Mouse (Mus musculus): ENCODE measurements at regions not wholly inside any gene's neighbourhood (a gene's known extent, or its start where the extent isn't known, plus 50 kb on each side); places are given as distances from the start of the nearest gene placed in this dataset.
"Not testable (repeated sequence)": the region's sequence is repeated elsewhere in the genome, so short reads cannot be mapped to it uniquely, and the experiment has no call there.

- no peak for ATAC-seq (replicated peaks in 1 of 2; ENCODE audit: insufficient read depth in 1 of 2, low FRiP score in 2 of 2, low TSS enrichment in 1 of 2, low read depth in 1 of 2, poor library complexity in 2 of 2, severe bottlenecking in 2 of 2)
Observed at GRCm38 (mm10) chr17:82408296-82408695, 670.1 kb upstream of the Slc8a1 start.

- ATAC-seq (replicated peaks in 1 of 2; ENCODE audit: insufficient read depth in 1 of 2, low FRiP score in 2 of 2, low TSS enrichment in 1 of 2, low read depth in 1 of 2, poor library complexity in 2 of 2, severe bottlenecking in 2 of 2): no peak
Observed at GRCm38 (mm10) chr17:82399328-82399727, 661.2 kb upstream of the Slc8a1 start.

- ATAC-seq (replicated peaks in 1 of 2; ENCODE audit: insufficient read depth in 1 of 2, low FRiP score in 2 of 2, low TSS enrichment in 1 of 2, low read depth in 1 of 2, poor library complexity in 2 of 2, severe bottlenecking in 2 of 2): not testable (repeated sequence)
Observed at GRCm38 (mm10) chr17:82379371-82379770, 641.2 kb upstream of the Slc8a1 start.

GRCm38 (mm10) chr17:82378248-82378820, 640.2 kb upstream of the Slc8a1 start:
- no peak for ATAC-seq (replicated peaks in 1 of 2; ENCODE audit: insufficient read depth in 1 of 2, low FRiP score in 2 of 2, low TSS enrichment in 1 of 2, low read depth in 1 of 2, poor library complexity in 2 of 2, severe bottlenecking in 2 of 2)

GRCm38 (mm10) chr17:82377176-82377592, 639.0 kb upstream of the Slc8a1 start:
- ATAC-seq (replicated peaks in 1 of 2; ENCODE audit: insufficient read depth in 1 of 2, low FRiP score in 2 of 2, low TSS enrichment in 1 of 2, low read depth in 1 of 2, poor library complexity in 2 of 2, severe bottlenecking in 2 of 2): no peak

GRCm38 (mm10) chr17:82367876-82368275, 629.7 kb upstream of the Slc8a1 start:
- no peak for ATAC-seq (replicated peaks in 1 of 2; ENCODE audit: insufficient read depth in 1 of 2, low FRiP score in 2 of 2, low TSS enrichment in 1 of 2, low read depth in 1 of 2, poor library complexity in 2 of 2, severe bottlenecking in 2 of 2)

- no peak for ATAC-seq (replicated peaks in 1 of 2; ENCODE audit: insufficient read depth in 1 of 2, low FRiP score in 2 of 2, low TSS enrichment in 1 of 2, low read depth in 1 of 2, poor library complexity in 2 of 2, severe bottlenecking in 2 of 2)
Observed at GRCm38 (mm10) chr17:82366001-82366400, 627.8 kb upstream of the Slc8a1 start.

- ATAC-seq (replicated peaks in 1 of 2; ENCODE audit: insufficient read depth in 1 of 2, low FRiP score in 2 of 2, low TSS enrichment in 1 of 2, low read depth in 1 of 2, poor library complexity in 2 of 2, severe bottlenecking in 2 of 2): no peak
Observed at GRCm38 (mm10) chr17:82348636-82349035, 610.5 kb upstream of the Slc8a1 start.

GRCm38 (mm10) chr17:82331429-82331828, 593.3 kb upstream of the Slc8a1 start:
- no peak for ATAC-seq (replicated peaks in 1 of 2; ENCODE audit: insufficient read depth in 1 of 2, low FRiP score in 2 of 2, low TSS enrichment in 1 of 2, low read depth in 1 of 2, poor library complexity in 2 of 2, severe bottlenecking in 2 of 2)

- no peak for ATAC-seq (replicated peaks in 1 of 2; ENCODE audit: insufficient read depth in 1 of 2, low FRiP score in 2 of 2, low TSS enrichment in 1 of 2, low read depth in 1 of 2, poor library complexity in 2 of 2, severe bottlenecking in 2 of 2)
Observed at GRCm38 (mm10) chr17:82312191-82312590, 574.0 kb upstream of the Slc8a1 start.

- ATAC-seq (replicated peaks in 1 of 2; ENCODE audit: insufficient read depth in 1 of 2, low FRiP score in 2 of 2, low TSS enrichment in 1 of 2, low read depth in 1 of 2, poor library complexity in 2 of 2, severe bottlenecking in 2 of 2): no peak
Observed at GRCm38 (mm10) chr17:82306347-82306746, 568.2 kb upstream of the Slc8a1 start.

GRCm38 (mm10) chr17:82277728-82278127, 539.6 kb upstream of the Slc8a1 start:
- no peak for ATAC-seq (replicated peaks in 1 of 2; ENCODE audit: insufficient read depth in 1 of 2, low FRiP score in 2 of 2, low TSS enrichment in 1 of 2, low read depth in 1 of 2, poor library complexity in 2 of 2, severe bottlenecking in 2 of 2)

- no peak for ATAC-seq (replicated peaks in 1 of 2; ENCODE audit: insufficient read depth in 1 of 2, low FRiP score in 2 of 2, low TSS enrichment in 1 of 2, low read depth in 1 of 2, poor library complexity in 2 of 2, severe bottlenecking in 2 of 2)
Observed at GRCm38 (mm10) chr17:82273946-82274345, 535.8 kb upstream of the Slc8a1 start.

- no peak for ATAC-seq (replicated peaks in 1 of 2; ENCODE audit: insufficient read depth in 1 of 2, low FRiP score in 2 of 2, low TSS enrichment in 1 of 2, low read depth in 1 of 2, poor library complexity in 2 of 2, severe bottlenecking in 2 of 2)
Observed at GRCm38 (mm10) chr17:82272845-82273244, 534.7 kb upstream of the Slc8a1 start.

GRCm38 (mm10) chr17:82266842-82267241, 528.7 kb upstream of the Slc8a1 start:
- ATAC-seq (replicated peaks in 1 of 2; ENCODE audit: insufficient read depth in 1 of 2, low FRiP score in 2 of 2, low TSS enrichment in 1 of 2, low read depth in 1 of 2, poor library complexity in 2 of 2, severe bottlenecking in 2 of 2): not testable (repeated sequence)

GRCm38 (mm10) chr17:82252362-82252761, 514.2 kb upstream of the Slc8a1 start:
- ATAC-seq (replicated peaks in 1 of 2; ENCODE audit: insufficient read depth in 1 of 2, low FRiP score in 2 of 2, low TSS enrichment in 1 of 2, low read depth in 1 of 2, poor library complexity in 2 of 2, severe bottlenecking in 2 of 2): no peak

GRCm38 (mm10) chr17:82251841-82252240, 513.7 kb upstream of the Slc8a1 start:
- no peak for ATAC-seq (replicated peaks in 1 of 2; ENCODE audit: insufficient read depth in 1 of 2, low FRiP score in 2 of 2, low TSS enrichment in 1 of 2, low read depth in 1 of 2, poor library complexity in 2 of 2, severe bottlenecking in 2 of 2)

GRCm38 (mm10) chr17:82238361-82238760, 500.2 kb upstream of the Slc8a1 start:
- ATAC-seq (replicated peaks in 1 of 2; ENCODE audit: insufficient read depth in 1 of 2, low FRiP score in 2 of 2, low TSS enrichment in 1 of 2, low read depth in 1 of 2, poor library complexity in 2 of 2, severe bottlenecking in 2 of 2): no peak

GRCm38 (mm10) chr17:82237456-82237855, 499.3 kb upstream of the Slc8a1 start:
- ATAC-seq (replicated peaks in 1 of 2; ENCODE audit: insufficient read depth in 1 of 2, low FRiP score in 2 of 2, low TSS enrichment in 1 of 2, low read depth in 1 of 2, poor library complexity in 2 of 2, severe bottlenecking in 2 of 2): no peak

All from hematopoietic stem cell, adult 5-6 weeks (primary cell).